Mouse (Mus musculus) heart, adult 18-20 months (tissue): ENCODE results near the gene Jhy. TPM values are rescaled to one million over a fixed set of nuclear protein-coding genes. Genes with fewer than 3 reads are reported as not detected.

Experiments used
- DNase-seq, 2 experiments: peaks; one replicate each; pipeline ENCODE4 v3.0.0; 2021 to 2022; ENCODE audit warnings: mixed read lengths in 1 of 2
- total RNA-seq, 2 experiments: library from RNA; stranded (reverse); gene quantifications; 2 replicates each; pipeline ENCODE4 v1.2.3; 2021

Jhy gene
- total RNA-seq, 2 experiments from 2014 or later = not detected

DNA sequence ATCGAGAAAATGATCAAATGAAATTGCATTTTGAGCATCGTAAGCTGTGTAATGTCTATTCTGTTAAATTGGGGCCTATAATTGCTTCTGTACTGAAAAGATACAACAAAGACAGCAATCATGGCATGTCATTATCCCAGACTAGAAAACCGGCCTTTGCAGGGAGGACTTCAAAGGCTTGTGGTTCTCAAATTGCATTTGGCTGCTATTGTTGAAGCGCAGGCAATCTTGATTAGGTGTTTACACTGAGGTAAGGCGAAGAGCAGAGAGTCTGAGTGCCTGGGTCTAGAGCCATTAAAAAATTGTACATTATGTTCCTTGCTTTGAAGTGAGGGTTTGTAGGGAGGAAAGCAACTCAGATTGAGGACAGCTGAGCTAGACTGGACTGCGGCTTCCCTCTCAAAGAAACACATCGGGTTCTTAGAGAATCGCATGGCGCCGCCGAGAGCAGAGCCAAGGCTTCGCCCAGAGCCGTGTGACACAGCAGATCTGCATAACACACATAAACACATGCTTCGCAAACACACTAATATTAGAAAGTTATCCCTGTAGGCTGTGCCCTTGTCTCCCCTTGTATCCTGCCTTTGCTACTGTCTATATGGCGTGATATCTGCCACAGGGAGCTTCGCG is 36.5 kb downstream of the Jhy start:
- no peak for DNase-seq

DNA sequence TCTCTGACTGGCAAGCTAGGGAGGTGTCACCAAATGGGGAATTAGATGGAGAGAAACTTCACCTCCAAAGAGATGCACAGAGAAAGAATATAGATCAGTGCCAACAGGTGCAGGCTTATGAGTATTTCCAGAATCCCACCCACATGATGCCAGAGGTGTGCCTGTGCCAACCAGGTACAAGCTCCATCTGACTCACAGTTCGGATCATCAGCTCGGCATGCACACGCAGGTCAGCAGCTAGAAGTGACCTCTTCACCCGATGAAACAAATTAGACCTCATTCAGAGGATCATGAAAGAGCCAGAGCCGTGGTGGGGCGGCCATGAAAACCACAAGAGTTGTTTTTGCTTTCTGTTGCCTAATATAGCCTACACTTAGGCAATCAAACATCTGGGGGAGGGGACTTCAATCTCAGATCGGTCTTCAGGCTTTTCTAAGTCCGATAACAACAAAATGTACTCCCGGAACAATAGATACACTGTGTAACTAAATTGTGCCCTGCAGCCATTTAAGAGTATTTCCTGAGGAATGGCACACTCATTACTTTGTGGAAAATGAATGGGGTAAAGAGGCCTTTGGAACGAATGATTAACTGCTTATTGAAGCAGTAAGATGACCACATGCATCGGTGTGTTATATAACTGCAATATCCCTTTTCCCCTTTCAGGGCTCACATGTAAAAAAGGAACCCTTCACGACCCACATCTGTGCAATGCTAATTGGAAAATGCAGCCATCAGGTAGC is 45.9 kb downstream of the Jhy start:
- DNase-seq = no peak

DNA sequence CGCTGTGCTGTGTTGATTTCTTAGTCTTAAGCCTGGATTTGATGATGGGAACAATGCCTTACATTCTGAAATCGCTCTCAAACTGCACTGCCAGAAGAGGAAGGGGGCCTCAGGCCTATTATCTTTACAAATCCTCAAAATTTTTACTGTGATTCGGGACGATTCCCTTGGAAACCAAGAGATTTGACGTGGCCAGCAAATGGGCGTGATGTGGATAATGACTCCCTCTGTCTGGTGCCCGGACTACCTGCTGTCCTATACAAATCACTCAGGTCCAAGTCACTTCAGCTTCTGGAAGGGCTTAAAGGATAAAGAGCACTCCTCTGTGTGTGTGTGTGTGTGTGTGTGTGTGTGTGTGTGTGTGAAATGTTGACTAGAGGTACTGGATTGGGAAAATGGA is 55.0 kb downstream of the Jhy start:
- DNase-seq = no peak

DNA sequence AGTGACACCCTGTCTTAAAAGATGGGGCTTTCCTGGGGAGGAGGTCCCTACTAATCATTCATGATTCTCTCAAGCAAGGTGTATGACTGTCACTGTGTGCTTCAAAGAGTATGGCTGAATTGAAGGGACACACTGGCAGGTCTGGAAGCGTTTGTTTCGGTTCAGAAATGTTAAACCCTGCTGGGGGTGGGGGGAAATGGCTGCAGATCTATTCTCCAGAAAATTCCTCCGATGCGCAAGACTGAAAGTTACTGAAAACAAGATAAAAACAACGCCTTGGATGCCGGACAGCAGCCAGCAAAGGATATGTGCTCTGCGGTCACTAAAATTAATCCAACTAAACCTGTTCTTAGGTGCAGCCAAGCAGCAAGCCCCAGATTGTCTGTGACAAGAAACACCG is 55.5 kb downstream of the Jhy start:
- no peak for DNase-seq

DNA sequence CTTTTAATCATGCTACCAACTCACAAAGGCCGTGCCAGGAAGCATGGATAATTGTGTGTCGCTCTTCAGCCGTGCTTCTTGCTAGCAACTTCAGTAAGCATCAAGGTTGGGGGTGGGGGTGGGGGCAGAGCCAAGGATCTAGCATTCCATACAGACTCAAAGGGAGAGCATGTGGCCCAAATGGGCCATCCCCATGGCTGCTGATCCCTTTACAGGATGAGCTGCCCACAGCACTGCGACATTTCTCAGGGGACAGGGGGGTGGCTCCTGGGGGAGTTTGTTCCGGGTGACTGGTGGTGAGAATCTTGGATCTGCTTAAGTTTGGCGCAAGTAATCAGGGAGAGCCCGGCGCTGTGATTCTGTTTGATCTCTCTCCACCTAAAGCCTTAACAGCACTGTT is 56.5 kb downstream of the Jhy start:
- no peak for DNase-seq

DNA sequence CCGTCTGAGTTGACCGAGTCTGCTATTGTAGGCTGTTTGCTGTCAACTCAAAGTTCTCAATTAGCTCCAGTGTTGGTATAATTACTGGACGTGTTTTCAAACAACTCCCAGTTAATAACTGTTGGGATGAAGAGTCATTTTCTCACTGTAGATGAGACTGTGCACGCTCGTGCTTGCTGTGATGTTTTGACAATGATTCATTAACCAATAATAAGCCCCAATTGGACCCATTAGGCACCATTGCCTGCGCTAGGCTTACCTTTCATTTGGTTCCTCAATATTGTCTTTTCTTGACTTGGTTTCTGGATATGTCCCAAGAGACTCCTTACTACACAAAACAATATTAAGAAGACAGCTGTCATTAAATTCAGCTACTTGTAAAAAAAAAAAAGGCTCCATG is 71.5 kb downstream of the Jhy start:
- DNase-seq = no peak

DNA sequence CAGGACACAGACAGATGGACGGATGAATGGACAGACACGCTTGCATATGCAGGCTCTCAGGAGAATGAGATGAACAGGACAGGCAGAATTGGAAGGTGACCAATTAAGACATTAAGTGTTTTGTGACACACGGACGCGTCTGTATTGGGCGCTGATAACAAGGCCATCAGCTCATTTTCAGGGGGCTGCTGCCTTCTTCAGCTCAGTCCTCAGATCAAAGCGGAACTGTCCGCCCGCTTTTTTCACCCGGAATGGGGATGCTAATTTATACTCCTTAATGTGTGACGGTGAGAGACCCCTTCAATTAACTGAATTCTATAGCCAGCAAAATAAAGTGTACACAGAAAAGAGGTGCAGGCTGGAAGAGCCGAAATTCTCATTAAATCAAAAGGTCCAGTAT is 74.5 kb downstream of the Jhy start:
- no peak for DNase-seq

DNA sequence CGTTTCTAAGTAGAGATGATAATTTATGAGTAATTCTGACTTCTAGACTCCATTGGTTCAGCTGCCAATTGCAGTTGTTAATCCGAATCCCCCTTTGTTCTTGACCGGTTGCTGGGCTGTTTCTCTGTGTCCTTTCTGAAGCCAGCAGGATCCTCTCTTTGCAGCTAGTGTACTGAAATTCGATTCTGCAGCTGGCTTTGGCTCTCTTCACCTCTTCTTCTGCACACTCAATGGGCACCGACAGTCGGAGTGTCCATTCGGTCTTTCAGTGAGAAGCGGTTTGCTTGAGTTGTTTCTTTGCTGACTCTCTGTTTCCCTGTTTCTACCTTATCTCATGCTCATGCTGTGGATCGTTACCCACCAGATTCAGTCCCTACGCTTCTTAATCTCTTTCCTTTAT is 78.2 kb downstream of the Jhy start:
- no peak for DNase-seq

DNA sequence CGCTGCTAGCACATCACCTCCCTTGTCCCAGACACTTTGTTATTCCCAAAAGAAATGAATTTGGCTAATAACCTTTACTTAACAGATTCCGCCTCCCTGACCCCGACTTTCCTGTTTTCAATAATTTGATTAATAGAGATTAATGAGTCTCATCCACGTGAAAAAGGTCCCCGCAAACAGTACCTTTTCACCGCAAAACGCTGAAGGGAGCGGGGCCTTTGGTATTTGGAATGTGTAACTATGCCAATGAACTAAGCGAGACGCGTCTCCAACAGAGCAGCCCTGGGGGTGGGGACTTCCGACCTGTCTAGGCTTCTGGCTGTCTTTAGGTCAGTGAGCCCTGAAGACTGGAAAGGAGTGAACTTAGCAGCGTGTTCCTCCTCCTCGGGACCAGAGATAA is 84.9 kb downstream of the Jhy start:
- no peak for DNase-seq

DNA sequence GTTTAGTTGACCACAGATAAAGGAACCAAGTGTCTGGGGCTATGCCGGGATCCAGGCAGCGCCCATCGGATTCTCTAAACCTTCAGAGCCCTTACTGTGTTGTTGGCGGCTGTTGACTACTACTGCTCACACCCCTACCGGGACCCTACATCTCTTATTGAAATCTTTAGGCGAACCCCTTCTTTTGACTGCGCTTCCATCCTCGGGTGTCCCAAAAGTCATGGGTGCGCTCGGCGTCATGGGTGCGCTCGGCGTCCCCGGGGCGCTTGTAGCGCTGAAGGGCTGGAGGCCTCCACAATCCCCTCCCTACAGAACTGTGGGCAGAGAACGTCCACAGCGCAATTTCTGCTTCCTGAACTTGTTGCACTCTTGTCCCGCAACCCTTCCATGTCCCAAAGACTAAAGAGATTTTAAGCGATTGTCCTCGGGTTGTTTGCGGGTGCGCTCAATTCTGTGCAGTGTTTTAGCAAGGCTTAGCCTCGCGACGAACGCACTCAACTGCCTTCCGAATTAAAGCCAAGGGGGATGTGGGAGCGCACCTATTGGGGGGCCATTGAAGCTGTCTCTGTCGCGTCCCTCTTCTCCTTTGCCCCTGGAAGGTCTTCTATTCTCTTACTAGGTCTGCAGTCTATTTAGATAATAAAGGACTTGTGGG is 85.5 kb downstream of the Jhy start:
- DNase-seq = no peak

DNA sequence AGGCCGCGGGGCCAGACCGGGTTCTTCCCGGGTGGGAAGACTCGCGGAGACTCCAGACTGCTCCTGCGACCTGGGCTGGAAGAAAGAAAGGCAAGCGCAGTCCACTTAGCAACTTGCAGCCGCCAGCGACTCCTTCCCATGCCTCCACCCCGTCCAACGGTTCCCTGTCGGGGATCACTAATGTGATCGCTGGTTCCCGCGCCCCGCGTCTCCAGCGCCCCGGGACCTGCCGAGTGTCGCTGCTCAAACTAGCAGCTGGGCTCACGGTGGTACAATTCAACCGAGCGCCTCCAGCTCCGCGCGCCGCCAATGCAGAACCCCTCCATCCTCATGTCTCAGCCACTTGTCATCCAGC is 86.1 kb downstream of the Jhy start:
- no peak for DNase-seq

DNA sequence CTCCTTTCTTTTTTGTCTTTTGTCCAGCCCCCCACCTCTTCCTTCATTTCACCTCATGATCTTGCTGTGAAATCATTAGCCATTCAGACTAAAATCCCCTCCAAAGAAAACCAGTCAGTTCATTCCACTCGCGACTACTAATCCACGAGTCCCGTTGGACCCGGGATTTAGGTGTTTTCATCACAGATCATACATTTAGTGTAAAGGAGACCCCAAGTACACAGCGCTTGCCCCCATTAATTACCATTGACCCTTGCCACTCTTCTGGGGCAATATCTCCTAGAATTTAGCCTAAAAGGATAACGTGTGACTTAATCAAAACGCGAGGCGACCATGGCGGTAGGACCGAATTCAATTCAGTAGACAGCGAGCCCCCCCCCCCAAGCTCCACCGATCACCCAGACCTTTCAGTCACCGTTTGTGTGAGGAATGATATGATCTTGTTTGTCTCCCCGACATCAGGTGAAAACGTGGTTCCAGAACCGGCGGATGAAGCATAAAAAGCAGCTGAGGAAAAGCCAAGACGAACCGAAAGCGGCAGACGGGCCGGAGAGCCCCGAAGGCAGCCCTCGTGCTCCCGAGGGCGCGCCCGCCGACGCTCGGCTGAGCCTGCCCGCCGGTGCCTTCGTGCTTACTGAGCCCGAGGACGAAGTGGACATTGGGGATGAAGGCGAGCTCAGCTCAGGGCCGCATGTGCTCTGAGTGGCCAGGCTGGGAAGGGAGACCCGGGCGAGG is 86.6 kb downstream of the Jhy start:
- DNase-seq = no peak

DNA sequence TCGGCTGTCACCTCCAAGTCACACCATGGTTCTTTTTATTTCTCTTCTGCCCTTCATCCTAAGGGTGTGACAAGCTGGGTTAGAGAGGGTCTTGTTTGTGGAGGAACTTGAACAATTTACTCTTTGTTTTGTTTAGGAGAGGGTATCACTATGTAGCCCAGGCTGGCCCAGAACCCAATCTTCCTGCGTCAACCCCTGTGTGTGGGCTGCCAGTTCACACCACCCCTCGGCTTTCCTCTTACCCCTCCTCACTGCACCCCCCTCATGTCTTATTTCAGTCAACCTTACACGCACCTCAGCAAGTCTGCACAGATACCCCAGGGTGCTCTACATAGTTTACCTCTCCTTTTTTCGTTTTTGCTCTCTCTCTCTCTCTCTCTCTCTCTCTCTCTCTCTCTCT is 87.2 kb downstream of the Jhy start:
- DNase-seq = no peak

DNA sequence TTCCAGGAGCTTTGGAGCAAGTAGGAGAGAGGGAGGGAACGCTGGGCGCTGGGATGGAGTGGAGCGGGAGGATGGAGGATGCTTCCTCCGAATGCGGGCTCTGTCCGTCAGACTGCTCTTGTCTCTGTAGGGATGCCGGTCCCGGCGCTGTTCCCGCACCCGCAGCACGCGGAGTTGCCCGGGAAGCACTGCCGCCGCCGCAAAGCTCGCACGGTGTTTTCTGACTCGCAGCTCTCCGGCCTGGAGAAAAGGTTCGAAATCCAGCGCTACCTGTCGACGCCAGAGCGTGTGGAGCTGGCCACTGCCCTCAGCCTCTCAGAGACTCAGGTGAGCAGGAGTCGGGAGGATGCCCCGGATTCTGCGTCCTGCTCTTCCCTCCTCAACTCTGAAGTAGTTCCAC is 87.8 kb downstream of the Jhy start:
- no peak for DNase-seq

DNA sequence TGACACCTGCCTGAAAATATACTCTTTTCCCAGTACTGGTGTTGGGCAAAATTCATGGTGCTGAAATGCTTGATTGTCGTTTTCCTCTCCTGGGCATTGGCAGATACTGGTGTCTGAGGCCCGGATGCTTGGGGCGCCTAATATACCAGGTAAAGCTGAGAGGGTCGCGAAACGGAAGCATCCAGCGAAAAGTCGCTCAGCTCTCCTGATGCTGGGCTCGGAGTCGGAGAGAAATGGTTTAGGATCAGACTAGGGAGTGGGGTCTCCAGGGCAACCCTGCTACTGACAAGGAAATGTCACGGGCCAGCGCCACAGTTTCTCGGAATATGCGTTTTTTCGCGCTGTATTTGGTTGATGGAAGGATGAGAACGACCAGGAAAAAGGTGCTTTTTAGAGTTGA is 88.5 kb downstream of the Jhy start:
- DNase-seq = no peak

DNA sequence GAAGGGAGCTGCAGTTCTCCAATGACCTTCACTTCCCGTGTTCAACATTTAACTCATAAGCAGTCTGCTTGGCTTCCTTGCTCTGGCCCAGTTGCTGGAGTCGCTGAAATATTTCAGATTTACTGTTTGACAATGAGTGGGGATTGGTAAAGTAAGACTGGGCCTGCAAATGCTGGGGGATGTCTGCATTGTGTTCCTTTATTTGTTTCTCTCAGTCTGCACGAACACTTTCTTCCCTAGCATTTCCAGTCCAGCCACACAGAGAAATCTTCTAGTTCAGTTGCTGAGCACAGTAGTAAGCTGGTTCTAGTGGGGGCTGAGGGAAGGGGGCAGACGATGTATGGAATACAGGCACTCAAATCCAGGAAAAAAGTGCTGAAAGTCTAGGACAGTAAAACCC is 89.0 kb downstream of the Jhy start:
- DNase-seq = no peak

DNA sequence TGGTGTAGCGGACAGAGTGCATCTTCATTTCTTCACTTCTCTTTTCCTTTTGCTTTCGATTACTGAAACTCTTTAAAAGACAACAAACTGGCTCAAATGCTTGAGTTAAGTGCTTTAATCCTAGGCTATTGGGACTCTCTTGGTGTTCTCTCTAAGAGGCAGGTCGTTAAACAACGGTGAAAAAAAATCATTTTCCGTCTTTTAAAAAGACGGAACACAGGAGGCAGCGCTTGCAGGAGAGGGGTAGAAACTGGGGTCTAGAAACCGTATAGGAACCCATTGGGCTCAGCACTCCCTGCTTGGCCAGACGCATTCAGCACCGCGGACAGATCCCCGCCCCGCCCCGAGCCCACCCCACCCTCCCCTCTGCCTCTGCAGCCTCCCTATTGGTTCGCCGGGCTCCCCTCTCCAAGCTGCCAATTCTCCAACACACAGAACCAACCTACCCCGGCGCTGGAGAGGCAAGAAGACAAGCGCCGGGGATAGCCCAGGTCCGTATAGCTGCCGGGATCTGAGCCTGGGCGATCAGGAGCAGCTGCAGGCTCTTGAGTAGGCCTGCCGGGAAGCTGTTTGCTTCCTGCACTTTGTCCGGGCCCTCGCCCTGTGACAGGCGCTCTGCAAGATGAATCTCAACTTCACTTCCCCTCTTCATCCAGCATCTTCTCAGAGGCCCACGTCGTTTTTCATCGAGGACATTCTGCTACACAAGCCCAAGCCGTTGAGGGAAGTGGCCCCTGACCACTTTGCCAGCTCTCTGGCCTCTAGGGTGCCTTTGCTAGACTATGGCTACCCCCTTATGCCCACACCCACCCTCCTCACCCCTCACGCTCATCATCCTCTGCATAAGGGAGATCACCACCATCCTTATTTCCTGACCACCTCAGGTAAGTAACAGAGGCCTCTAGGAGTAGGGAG is 90.1 kb downstream of the Jhy start, which contains the start of gene Bsx:
Gene Bsx, plus strand, starts transcription at position 572 of the 915 bp plus-strand sequence.
- peak; percentile 11 to 31 for DNase-seq

DNA sequence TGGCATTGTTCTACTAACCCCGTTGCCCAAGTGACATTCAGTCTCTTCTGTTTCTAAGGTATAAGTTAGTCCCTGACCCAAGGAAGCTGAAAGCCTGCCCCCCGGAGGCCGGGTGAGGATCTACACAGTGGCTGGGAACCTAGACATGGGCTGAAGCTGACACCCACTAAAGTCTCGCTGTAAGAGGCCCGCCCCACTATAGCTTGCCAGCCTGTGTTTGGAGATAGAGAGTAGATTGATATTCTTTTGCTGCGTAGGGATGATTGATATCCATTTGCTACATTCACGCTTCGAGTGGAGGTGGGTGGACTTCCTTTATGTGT is 91.8 kb downstream of the Jhy start:
- DNase-seq = peak; percentile 16 to 33

DNA sequence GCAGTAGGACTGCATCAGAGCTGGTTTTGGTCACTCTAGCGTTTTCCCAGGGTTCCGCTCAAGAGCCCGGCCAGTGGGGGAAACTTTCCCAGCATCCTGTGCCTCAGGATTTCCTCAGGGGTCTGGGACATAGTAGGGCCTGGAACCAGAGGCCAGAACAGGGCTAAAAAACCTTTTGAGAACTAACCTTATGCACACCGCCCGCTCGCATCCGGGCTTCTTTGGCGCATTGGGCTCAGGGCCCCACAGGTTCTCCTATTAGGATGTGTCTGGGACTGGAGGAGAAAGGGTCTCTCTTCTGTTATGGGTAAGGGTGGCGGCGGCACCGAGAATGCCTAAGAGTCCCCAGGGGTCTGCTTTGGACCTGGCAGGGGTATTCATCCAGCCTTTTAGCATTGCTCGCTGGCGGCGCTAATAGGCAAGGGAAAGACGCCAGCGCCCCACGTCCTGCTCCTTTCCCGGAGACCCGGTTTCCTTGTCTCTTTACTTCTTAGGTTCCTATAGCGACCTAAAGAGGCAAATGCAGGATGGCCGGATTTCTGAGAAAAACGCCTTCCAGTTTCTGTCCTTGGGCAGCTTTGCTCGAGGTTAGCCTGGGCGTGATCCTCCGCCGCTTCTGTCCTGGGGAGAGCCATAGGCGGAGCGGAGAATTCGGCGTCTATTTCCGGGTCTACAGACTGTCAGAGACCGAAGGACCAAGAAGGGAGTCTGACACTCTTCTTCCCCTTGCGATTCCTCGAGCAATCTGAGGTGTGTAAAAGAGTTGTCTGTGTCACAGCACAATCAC is 92.4 kb downstream of the Jhy start:
- DNase-seq = no peak

DNA sequence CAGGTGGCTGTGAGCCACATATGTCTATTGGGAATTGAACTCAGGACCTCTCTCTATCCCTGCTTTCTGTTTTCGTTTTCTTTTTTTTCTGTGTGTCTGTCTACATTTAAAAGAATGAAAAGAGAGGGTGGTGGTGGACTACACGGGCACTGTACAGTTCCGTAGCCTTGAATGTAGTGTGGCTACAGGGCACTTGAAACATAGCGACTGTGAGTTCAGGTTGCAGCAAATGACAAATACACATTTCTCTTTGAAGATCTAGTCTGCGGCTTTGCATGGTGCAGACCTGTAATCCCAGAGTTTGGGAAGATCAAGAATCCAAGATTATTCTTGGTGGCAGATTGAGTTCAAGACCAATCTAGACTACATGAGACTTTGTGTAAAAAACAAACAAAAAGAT is 93.6 kb downstream of the Jhy start:
- no peak for DNase-seq

DNA sequence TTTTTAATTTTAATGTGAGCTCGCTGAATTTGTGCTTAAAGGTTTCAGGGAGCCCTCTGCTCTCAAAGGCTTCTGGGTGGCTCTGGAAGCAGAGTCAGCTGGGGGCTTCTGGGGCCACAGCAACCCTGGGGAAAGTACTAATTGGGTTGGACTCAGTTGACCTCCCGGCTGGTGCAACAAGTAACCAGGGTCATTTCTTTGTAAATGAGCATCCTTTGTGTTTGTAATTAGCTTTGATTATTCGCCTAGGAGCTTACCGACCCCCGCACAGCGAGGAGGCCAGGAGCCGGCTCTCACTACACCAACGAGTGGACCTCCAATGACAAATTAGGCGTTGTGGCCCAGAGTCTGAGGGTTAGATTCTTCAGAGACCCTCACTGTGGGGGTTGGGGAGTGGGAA is 104.7 kb downstream of the Jhy start:
- DNase-seq = no peak
